Mouse (Mus musculus) left cerebral cortex, adult 9 months (tissue): ENCODE data around the gene Kdm2b.

ENCODE experiments used
- DNase-seq, 2 experiments: peaks; one replicate each; pipeline ENCODE4 v3.0.0; 2022; ENCODE audit warnings: low spot score in 2 of 2

Kdm2b gene

DNA sequence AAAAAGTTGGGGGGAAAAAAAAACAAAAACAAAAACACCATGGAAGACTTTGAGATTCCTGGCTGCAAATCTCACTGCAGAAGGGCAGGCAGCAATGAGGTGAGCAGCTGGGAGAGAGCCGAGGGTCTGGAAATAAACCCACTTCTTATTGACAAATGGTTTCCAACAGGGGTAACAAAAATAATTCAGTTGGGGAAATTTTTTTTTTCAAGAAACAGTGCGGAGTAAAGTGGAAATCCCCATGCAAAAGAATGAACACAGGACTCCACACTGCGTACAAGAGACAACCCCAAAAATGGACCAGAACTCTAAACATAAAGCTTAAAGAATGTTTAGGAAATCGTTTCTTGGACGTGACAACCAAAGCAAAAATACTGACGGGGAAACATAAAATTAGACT lies 96.4 kb downstream of the Kdm2b start:
- DNase-seq = no peak

DNA sequence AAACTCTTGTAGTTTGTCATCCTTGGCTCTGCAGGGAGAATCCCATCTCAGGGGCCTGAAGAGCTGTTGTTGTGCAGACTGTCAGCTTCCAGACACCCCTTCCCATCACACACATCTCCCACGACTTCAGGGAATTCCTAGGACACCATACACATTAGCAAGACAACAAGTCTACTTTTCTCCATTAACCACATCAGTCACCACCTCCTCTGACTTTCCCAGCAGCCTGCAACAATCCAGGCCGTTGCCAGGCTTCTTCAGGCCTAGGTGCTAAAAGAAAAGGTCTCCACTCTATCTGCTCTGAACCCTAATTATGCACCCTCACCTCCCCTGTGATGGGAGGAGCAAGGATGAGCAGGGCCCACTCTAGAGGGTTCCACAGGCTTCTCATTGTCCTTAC lies 99.2 kb downstream of the Kdm2b start:
- DNase-seq = no peak

DNA sequence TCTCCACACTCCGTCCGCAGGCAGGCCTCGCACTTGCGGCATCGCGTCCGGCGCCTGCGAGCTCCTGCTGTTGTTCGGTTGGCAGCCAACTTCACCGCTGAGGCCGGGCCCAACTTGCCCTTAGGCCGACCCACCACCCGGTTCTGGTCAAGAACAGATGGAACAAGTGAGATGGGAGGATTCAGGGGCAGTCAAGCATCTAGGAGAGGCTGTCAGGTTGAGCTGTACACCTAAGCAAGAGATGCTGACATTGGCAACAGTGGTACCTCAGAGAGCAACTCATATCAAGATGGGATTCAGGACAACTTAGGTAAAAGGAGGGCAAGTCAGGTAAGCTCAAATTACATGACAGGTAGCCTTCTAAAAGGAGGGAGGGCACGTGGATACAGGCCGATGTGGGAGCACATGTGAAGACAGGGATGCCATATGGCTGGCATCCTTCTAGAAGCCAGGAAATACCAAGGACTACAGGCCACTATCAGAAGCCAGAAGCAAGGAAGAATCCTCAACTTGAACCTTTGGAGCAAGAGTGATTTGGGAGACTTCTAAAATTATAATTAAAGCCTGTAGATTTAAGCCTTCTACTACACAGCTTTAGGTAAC lies 100.9 kb downstream of the Kdm2b start:
- DNase-seq = no peak

DNA sequence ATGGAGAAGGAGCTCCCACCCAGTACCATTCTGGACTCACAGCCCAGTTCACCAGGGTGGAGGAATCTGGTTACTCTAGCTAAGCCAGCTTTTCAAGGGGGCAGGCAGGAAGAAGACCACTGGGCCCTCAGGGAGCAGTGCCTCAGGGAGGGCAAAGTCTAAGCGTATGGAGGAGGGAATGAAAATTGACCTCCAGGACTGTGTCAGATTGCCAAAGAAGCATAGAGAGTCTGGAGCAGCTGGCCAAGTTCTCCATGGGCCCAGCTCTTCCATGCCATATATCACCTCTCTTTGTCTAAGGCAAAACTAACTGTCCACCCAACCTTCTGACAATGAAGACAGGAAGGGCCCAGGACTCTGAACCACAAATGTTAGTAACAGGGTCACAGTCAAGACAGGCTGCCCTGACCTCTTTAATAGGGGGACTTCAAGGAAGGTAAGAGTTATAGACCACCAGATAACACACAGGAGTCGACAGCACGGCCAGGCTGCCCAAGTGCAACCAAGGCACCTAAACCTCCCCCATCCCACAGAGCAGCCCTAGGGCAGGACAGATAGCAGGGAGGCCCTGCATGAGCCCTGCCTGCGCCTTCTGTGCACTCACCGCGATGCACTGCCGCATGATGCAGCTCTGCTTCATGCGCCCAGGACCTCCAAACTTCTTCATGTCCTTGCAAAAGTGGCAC lies 101.6 kb downstream of the Kdm2b start:
- no peak for DNase-seq

DNA sequence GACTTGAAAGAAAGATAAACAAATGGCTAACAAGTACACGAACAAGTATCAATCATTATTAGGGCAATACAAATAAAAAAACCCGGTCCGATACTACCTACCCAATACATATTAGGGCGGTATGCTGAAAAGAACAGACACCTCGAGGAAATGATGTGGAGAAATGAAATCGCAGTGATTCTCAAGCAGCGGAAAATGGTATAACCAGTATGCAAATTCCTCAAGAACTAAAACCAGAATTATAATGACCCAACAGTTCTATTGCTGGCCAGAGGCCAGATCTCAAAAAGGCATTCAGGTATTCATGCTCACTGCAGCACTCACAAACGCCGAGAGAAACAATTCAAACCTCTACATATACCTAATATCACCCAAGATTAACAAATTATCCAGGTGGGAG lies 102.6 kb downstream of the Kdm2b start:
- no peak for DNase-seq

DNA sequence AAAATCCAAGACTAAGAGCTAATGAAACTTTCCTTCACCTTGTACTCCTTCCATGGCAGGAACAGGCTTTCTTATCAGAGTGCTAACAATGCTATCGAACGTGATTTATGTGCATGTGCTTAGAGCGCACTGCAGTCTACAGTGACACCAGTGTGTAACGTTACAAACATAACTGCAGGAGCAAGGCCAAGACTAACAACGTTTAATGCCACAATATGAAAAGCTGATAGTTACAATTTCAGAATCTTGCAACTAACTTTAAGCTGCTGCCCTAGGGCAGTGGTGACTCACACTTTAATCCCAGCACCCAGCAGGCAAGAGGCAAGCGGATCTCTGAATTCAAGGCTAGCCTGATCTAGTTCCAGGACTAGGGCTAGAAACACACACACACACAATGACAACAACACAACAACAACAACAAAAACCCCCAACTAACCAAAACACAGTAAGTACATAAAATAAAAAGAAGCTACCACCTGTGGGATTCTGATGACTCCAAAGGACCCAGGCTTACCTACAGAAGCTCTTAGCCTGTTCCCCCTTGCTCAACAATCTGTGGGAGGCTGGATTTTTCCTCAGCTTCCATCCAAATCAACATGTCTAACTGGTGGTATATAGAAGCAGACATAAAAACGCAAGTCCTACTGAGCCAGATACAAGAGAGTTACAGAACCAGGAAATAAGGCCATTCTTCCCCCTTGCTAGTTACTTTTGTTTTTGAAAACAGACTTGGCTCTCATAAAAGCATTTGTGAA lies 104.9 kb downstream of the Kdm2b start:
- DNase-seq = no peak

DNA sequence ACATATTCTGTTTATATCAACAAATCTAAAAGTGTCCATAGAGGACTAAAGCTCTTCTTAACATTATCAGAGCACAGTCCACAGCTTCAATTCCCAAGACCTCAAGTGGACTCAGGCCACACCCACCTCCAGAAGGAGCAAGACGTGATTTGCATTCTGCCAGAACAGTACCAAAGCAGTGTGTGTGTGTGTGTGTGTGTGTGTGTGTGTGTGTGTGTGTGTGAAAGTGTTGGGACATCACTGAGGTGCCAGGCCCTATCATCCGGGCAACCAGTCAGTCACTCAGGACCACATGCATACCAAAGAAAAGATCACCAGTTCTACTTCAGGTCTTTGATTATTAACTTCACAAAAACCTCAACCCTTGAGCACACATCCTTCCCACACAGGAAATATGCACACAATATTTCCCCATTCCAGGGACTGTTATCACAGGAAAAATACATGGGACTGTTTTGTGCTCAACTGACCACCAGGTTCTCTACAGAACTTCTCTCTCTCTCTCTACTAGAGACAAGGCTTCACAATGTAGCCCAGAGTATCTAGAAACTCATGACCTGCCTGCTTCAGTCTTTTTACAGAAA lies 105.9 kb downstream of the Kdm2b start:
- no peak for DNase-seq

DNA sequence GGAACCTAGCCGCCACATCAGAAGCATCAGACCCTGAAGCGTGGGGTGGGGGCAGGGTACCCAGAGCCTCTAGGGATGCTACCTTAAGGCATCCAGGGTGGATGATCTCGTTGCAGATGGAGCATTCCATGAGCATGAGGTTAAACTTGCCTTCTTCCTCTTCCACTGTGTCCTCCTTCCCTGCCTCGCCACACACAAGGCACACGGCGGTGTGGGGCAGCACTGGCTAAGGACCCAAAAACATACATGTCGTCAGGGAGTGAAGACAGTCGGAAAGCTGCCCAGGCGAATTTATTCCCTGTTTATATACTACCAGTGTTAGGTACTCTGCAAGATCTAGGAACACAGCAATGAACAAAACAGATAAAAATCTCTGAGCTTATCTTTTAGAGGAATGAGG lies 106.4 kb downstream of the Kdm2b start:
- no peak for DNase-seq

DNA sequence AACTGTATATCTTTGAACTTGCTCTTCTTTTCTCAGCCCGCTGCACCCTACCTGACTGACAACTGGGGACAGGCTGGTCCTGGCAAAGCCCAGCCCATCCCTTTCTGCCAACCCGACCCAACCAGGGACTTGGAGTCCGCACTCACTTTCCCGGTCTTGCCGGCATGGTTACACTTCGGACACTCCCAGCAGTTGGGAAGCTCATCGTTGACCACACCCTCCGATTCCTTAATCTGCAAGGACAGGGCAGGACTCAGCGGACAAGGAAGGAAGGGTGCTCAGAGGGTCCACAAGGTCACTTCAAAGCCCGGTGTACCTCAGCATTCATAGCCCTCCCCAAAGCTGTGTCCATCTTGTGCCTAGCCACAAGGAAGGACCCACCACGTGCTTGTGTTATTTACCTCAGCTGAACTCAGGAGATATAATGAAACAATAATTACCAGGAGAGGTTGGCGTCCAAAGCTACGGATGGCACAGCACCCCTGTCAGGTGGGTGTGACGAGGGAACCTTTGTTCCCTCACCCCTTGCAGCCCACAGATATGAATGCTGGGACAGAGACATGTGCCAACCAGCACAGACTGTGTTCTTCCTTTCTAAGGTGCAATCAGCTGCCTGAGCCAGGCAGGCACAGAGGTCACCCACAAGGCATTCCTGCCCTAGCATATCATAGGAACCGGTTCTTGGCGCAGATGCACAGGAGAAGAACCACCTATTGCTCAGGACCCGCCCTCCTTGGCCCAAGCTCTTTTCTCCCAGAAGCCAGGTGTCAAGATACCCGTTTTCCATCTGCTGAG lies 107.2 kb downstream of the Kdm2b start:
- no peak for DNase-seq

DNA sequence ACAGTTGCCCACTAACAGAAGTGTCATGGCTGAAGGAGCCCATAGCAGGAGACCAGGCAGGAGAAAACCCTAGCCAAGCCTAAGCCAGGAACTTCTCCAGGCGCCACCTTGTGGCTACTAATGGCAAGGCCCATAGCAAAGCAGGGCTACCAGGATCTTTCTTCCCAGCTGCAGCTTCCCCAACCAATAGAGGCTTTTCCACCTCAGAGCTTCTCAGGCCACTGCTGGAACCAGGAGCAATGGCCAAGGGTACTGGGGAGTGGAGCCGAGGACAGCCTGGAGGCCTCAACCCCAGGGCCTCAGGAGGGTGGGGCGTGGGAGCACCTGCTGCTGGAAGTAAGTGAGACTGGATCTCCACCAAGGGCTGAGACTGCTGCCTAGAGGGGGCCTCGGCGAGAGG lies 108.3 kb downstream of the Kdm2b start:
- DNase-seq = peak in 1 of 2 experiments; percentile 70

DNA sequence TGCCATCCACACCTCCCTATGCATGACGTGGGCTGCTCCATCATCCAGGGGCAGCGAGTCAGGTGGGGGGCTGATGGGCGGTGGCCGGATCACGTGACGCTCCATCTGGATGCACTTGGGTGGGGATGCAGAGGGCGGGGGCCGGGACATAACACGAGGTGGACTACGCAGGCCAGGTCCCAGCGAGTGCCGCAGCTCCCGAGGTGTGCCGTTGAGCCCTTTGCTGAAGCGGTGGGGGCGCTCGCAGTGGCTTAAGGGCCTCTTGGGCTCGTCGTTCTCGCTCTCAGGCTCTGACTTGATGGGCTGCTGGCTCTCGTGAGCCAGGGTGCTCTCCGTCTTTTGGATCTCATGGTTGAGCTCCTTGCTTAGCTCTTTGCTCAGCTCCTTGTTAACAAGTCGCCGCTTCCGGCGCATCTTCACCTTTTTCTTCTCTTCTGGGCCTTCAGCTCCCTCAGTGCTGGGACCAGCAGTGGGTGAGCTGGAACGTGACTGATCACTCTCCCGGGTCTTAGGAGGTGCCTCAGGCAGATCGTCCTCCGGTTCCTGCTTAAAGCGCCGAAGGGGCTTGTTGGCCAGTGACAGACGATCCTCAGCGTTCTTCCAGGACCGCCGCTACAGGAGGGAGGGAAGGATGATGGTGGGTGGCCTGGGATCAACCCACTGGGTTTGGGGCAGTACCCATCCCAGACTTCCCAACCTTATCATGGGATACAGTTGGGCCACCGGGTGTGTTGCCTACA lies 109.2 kb downstream of the Kdm2b start:
- DNase-seq = no peak

DNA sequence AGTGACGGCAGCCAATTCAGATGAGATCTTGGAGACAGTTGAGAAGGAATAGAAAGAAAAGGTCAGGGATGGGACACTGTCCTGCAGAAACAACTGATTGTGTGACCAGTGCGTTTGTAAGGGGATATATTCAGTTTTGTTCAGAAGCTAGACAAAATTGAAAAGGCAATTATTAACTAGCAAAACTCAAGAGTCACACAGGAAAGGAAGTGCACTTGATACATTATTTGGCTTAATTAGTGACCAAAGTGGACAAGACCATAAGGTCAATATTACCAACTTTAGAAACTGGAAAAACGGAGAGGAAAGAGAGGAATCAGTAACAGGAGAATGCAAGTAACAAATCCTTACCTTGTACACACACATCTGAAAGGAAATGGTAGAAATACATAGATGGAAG lies 113.0 kb downstream of the Kdm2b start:
- DNase-seq = no peak

DNA sequence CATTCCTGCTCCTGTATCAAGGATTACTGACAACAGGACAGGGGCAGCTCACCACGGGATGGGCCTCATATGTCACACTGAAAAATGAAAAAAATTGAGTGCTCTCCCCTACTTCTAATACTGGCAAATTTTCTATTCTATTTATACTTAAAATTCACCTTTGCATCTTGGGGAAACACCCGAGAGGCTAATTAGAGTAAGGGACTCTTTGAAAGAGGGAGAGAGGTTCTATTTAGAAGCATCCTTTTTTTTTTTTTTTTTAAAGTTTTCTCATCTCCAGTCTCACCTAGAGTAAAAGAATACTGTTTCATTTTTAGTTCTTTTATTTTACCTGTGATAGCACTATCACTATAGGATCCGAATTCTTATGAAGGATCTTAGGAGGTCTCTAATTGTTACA lies 115.3 kb downstream of the Kdm2b start:
- DNase-seq = no peak

DNA sequence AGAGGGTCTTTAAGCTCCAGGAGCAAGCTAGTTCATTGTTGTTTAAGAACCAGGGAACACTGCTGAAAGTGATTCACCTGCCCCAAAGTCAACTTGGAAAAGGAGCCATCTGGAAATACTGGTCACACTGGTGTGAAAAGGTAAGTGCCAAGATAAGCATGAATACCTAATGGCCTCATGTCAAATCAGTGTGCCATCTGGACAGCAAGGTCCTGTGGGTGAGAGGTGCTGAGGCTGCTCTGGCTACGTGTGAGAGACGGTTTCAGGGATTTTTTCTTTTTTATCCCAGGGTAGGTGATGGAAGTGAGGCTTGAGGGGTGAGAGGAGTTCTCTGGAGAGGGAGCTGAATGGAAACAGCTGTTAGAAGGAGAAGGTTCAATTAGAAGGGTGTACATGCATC lies 116.0 kb downstream of the Kdm2b start:
- DNase-seq = no peak

DNA sequence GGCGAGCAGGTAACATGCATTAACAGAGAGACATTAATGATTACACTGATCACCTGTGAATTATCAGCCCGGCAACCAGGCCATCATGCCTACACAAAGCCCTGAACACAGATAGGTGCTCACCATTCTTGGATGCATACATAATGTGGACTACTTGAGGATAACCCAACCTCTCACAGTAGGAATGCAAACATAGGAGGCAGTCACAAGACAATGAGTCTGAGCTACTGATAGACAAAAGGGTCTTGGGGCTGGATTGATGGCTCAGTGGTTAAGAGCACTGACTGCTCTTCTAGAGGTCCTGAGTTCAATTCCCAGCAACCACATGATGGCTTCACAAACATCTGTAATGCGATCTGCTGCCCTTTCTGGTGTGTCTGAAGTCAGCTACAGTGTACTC lies 117.0 kb downstream of the Kdm2b start:
- DNase-seq = no peak

DNA sequence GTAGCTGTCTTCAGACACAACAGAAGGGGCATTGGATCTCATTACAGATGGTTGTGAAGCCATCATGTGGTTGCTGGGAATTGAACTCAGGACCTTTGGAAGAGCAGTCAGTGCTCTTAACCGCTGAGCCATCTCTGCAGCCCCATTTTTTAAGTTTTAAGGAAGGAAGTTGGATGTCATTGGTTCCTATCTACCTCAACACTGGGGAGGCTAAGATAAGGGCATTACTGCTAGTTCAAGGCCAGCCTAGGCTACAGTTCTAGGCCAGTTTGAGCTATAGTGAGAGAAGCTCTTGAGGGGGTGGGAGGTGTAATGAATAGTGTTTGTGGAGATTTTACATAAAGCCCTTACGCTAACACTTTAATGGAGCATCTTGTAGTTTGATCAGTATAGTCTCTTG lies 126.6 kb downstream of the Kdm2b start:
- DNase-seq = no peak

DNA sequence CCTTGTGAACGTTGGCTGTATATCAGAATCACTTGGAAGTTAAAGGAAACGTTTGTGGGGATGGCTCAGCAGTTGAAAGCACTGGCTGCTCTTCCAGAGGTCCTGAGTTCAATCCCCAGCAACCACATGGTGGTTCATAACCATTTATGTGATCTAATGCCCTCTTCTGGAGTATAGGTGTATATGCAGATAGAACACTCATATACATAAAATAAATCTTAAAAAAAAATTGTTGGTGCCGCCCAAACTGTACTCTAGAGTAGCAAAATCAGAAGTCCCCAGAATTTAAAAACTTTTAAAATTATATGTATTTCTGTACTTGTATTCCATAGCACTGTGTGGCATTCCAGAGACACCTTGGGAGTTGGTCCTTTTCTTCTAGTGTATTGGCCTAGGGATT lies 133.8 kb downstream of the Kdm2b start:
- no peak for DNase-seq

DNA sequence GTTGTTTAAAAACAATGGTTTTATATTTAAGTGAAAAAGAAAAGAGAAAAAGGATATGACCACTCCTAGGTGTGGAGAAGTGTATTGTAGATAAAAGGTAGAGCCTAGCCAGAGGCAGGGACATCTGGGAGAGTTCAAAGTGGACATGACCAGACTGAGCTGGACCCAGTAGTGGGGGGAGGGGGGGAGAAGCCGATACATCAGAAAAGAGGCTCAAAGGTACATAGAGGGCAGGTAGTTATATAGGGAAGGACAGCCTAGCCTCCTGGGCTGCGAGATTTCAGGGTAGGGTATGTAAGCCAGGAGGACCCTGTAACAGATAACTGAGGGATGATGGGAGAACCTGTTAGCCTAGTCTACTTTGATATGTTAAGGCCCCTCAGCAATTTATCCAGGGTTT lies 137.0 kb downstream of the Kdm2b start:
- no peak for DNase-seq

DNA sequence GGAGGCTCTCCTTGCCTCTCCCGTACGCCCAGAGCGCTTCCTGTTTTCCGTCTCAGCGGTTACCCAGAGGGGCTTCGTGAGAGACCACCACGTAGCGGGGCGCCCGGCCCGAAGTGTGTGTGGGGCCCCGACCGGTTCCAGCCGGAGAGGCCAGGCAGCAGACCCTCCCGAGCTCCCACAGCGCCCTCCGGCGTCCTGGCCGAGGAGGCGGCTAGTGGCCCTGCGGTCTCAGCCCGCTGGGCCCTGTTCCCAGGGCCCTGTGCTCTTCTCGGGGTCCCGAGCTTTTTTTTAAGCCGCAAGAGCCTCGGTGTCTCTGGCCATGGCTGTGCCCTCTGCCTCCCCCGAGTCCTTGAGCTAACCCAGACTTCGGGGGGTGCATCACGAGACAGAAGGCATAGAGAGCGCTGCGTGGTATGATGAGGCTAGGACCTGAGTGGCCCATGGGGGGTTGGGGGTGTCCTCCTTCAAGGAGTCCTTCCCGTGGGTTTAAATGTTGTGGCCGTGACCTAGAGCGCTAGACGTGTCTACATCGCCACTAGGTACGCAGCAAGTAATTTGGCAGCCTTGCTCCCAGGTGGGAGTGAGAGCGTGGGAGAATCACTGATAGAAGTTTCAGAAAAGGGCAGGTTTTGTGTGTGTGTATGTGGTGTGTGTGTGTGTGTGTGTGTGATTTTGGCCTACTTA lies 139.2 kb downstream of the Kdm2b start:
- DNase-seq = peak in 1 of 2 experiments; percentile 18

DNA sequence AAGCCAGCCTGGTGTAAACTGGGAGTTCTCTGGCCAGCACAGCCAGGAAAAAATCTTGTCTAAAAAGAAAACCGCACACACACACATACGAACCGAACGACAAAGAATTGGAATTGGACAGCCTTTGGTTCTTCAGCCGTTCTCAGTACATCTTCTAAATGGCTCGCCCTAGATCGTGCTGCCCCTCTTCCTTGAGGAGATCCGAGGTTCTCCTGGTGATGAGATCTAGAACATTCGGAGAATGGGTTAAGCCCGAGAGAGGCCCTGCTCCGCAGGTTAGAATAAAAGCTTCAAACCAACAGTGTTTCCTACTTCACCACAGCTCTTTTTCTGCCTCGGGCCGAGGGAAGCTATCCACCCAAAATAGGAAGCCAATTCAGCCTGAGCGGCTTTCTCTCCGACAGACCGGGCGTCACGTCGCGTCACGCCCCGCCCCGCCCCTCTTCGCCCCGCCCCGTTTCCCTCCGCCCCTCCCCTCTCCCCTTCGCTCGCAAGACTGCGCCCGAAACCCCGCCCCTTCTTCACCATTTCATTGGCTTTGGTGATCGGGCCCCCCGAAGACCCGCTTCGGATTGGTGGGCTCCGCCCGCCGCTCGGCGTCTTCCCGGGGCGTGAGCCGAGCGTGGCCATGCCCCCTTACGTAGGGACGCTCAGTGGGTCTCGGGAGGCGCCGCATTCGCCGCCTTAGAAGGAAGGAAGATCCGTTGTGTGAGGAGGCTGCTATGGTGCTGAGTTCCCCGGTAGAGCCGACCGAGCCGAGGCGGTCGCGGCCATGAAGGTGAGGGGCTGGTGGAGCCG lies 139.9 kb downstream of the Kdm2b start, which contains the start of gene Rnf34:
Gene Rnf34, plus strand, starts transcription at position 528 of the 798 bp plus-strand sequence.
- peak; percentile 95 for DNase-seq
